Mouse (Mus musculus) kidney, adult 2 months (tissue): Measurements from ENCODE around the gene Glis3.

ENCODE experiments used
- CTCF ChIP-seq: fragments of 200-500 bp; conservative IDR thresholded peaks from 2 replicates; pipeline ENCODE4 v1.5.1; 2011; ENCODE audit warnings: low read depth, mild to moderate bottlenecking, control low read depth, low read length, moderate library complexity, mixed read lengths; ENCODE audit not compliant: insufficient read depth, insufficient read length
- POLR2A ChIP-seq: fragments of 200-500 bp; IDR thresholded peaks from one replicate; pipeline ENCODE4 v1.6.1; 2011; ENCODE audit warnings: low read depth, low read length, control low read depth

DNA sequence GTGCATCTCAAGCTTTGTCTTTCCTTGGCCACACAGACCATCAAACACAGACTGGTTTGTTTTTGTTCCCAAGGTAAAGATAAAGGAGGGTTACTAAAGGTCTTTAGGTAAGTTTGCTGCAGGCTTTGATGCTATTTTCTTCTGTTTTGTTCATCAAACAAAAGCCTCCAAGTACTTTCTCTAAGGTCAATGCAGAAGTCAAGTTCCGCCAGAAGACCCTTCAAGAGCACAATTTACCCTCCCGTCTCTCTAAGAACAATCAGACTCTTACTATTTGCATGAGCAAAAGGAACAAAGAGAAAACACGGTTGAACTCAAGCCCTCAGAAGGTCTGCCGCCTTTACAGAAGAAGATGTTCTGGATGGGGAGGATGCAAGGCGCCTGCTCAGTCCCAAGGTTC is 206.3 kb downstream of the Glis3 start:
- no peak for TF ChIP-seq CTCF
- TF ChIP-seq POLR2A = no peak
